Mouse (Mus musculus): ENCODE data around the gene Robo2. TPM values are rescaled to one million over a fixed set of nuclear protein-coding genes. Genes with fewer than 3 reads are reported as not detected.
"Not testable (repeated sequence)": the region's sequence is repeated elsewhere in the genome, so short reads cannot be mapped to it uniquely, and the experiment has no call there.

Robo2 gene
- total RNA-seq, 2 experiments from 2014 or later = not detected

GRCm38 (mm10) chr16:74111101-74111500 lies 300.5 kb downstream of the Robo2 start:
- ATAC-seq (replicated peaks; ENCODE audit: low FRiP score, low TSS enrichment, poor library complexity, severe bottlenecking) = no peak

- not testable (repeated sequence) for ATAC-seq (replicated peaks; ENCODE audit: low FRiP score, low TSS enrichment, poor library complexity, severe bottlenecking)
These were observed 307.2 kb downstream of the Robo2 start for GRCm38 (mm10) chr16:74104449-74104848.

- ATAC-seq (replicated peaks; ENCODE audit: low FRiP score, low TSS enrichment, poor library complexity, severe bottlenecking) = no peak
These were observed 318.4 kb downstream of the Robo2 start for GRCm38 (mm10) chr16:74092997-74093801.

- no peak for ATAC-seq (replicated peaks; ENCODE audit: low FRiP score, low TSS enrichment, poor library complexity, severe bottlenecking)
These were observed 321.7 kb downstream of the Robo2 start for GRCm38 (mm10) chr16:74089951-74090350.

- no peak for ATAC-seq (replicated peaks; ENCODE audit: low FRiP score, low TSS enrichment, poor library complexity, severe bottlenecking)
These were observed 327.4 kb downstream of the Robo2 start for GRCm38 (mm10) chr16:74084188-74084587.

- no peak for ATAC-seq (replicated peaks; ENCODE audit: low FRiP score, low TSS enrichment, poor library complexity, severe bottlenecking)
These were observed 339.0 kb downstream of the Robo2 start for GRCm38 (mm10) chr16:74072671-74073070.

GRCm38 (mm10) chr16:74070628-74071027 lies 341.0 kb downstream of the Robo2 start:
- ATAC-seq (replicated peaks; ENCODE audit: low FRiP score, low TSS enrichment, poor library complexity, severe bottlenecking) = no peak

GRCm38 (mm10) chr16:74065958-74066357 lies 345.7 kb downstream of the Robo2 start:
- no peak for ATAC-seq (replicated peaks; ENCODE audit: low FRiP score, low TSS enrichment, poor library complexity, severe bottlenecking)

GRCm38 (mm10) chr16:74061951-74062350 lies 349.7 kb downstream of the Robo2 start:
- no peak for ATAC-seq (replicated peaks; ENCODE audit: low FRiP score, low TSS enrichment, poor library complexity, severe bottlenecking)

- no peak for ATAC-seq (replicated peaks; ENCODE audit: low FRiP score, low TSS enrichment, poor library complexity, severe bottlenecking)
These were observed 350.1 kb downstream of the Robo2 start for GRCm38 (mm10) chr16:74061479-74061878.

- ATAC-seq (replicated peaks; ENCODE audit: low FRiP score, low TSS enrichment, poor library complexity, severe bottlenecking) = no peak
These were observed 354.7 kb downstream of the Robo2 start for GRCm38 (mm10) chr16:74056886-74057285.

- no peak for ATAC-seq (replicated peaks; ENCODE audit: low FRiP score, low TSS enrichment, poor library complexity, severe bottlenecking)
These were observed 355.4 kb downstream of the Robo2 start for GRCm38 (mm10) chr16:74056210-74056609.

- no peak for ATAC-seq (replicated peaks; ENCODE audit: low FRiP score, low TSS enrichment, poor library complexity, severe bottlenecking)
These were observed 356.4 kb downstream of the Robo2 start for GRCm38 (mm10) chr16:74055061-74055751.

- ATAC-seq (replicated peaks; ENCODE audit: low FRiP score, low TSS enrichment, poor library complexity, severe bottlenecking) = no peak
These were observed 362.2 kb downstream of the Robo2 start for GRCm38 (mm10) chr16:74049467-74049866.

- ATAC-seq (replicated peaks; ENCODE audit: low FRiP score, low TSS enrichment, poor library complexity, severe bottlenecking) = no peak
These were observed 362.6 kb downstream of the Robo2 start for GRCm38 (mm10) chr16:74048980-74049379.

- no peak for ATAC-seq (replicated peaks; ENCODE audit: low FRiP score, low TSS enrichment, poor library complexity, severe bottlenecking)
These were observed 364.4 kb downstream of the Robo2 start for GRCm38 (mm10) chr16:74047232-74047631.

- not testable (repeated sequence) for ATAC-seq (replicated peaks; ENCODE audit: low FRiP score, low TSS enrichment, poor library complexity, severe bottlenecking)
These were observed 370.8 kb downstream of the Robo2 start for GRCm38 (mm10) chr16:74040797-74041196.

- no peak for ATAC-seq (replicated peaks; ENCODE audit: low FRiP score, low TSS enrichment, poor library complexity, severe bottlenecking)
These were observed 383.8 kb downstream of the Robo2 start for GRCm38 (mm10) chr16:74027822-74028221.

- no peak for ATAC-seq (replicated peaks; ENCODE audit: low FRiP score, low TSS enrichment, poor library complexity, severe bottlenecking)
These were observed 389.2 kb downstream of the Robo2 start for GRCm38 (mm10) chr16:74022281-74022978.

GRCm38 (mm10) chr16:74005767-74006166 lies 405.9 kb downstream of the Robo2 start:
- no peak for ATAC-seq (replicated peaks; ENCODE audit: low FRiP score, low TSS enrichment, poor library complexity, severe bottlenecking)
